Mouse (Mus musculus) spleen, adult 2 months (tissue): ENCODE measurements around the gene Gna14.

Experiments
- CTCF ChIP-seq: fragments of 200-500 bp; IDR thresholded peaks from 2 replicates; pipeline ENCODE4 v1.5.1; 2011; ENCODE audit warnings: mild to moderate bottlenecking, inconsistent platforms; ENCODE audit not compliant: insufficient read depth, insufficient read length, insufficient replicate concordance; ENCODE audit errors: extremely low read depth
- POLR2A ChIP-seq: fragments of 200-500 bp; IDR thresholded peaks from 2 replicates; pipeline ENCODE4 v1.6.1; 2011; ENCODE audit warnings: low read depth, low read length, inconsistent platforms

DNA sequence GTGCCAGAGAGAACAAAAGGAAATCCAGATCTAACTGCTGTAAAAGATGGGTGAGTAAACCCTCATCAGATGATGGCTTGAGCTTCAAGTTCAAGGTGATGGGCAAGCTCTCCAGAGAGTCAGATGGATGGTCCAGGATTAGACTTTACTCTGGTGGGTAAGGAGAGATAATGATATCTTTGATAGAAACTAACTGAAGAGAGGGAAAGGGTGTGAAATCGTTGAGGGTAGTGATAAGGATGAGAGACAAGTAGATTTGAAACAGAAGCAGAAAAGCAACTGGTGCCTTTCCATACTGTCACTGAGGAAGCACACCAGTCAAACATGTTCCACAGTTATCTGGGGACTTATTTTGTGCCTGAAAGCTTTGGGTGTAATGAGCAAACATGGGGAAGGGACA is 56.9 kb downstream of the Gna14 start:
- no peak for TF ChIP-seq POLR2A
- no peak for TF ChIP-seq CTCF
